ENCODE assay signal across 9 mouse cellular contexts in the genomic region with DNA sequence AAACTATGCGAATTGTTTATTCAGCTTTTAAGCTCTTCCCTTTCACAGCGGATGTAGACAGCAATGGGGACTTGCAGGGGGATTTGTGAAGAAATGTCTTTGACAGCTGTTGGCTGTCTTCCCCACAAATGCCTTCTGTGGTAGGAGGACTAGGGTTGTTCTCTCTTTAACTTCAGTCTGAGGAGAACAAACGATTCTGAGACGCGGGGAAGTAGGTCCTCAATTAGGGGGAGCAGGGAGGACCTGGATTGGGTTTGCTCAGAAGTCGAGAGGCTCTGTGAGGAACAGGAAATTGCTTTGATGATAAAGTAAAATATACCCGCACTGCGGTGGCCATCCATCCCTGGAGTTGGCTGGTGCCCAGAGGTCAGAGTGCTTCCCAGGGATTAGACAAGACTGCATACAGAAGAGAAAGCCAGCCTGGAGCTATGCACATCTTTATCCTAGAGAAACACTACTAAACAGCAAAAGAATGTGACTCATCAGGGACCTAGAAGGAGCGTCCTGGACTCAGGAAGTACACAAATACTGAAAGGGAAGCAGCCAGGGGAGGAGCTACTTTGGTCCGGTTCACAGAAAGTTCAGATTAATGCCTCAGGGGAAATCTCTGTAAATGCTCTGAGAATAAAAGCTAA.
DNase-seq lines count a peak whose midpoint lies in the region; ATAC-seq and TF ChIP-seq lines count a peak whose summit lies in the region.
"Had no signal": no experiment of that assay in that cellular context is flagged by ENCODE, and none has a peak within 500 bp of the region (broad histone marks: within the 10 kb centered on the region; RNA-seq: fewer than 3 reads in every experiment).

No protein-coding gene starts in this region.

- H3K27ac ChIP-seq in heart, postnatal 0 days (ENCODE audit: low read depth), result peak overlapping the region; percentile 67
- H3K27ac ChIP-seq: embryonic facial prominence, embryonic 13.5 days had no signal

- no peaks in the 10 kb centered on the region for H3K4me1 ChIP-seq in heart, postnatal 0 days (ENCODE audit: control insufficient read depth, insufficient read depth)
- H3K4me1 ChIP-seq: embryonic facial prominence, embryonic 13.5 days had no signal

- no peak overlapping the region for H3K4me3 ChIP-seq in heart, postnatal 0 days (ENCODE audit: low read depth, low read length)
- H3K4me3 ChIP-seq: embryonic facial prominence, embryonic 13.5 days had no signal

- no peaks in the 10 kb centered on the region for H3K9me3 ChIP-seq in heart, postnatal 0 days (replicated peaks; ENCODE audit: control insufficient read depth, low read length)
- H3K9me3 ChIP-seq: embryonic facial prominence, embryonic 13.5 days had no signal

- no peaks in the 10 kb centered on the region for H3K27me3 ChIP-seq in heart, postnatal 0 days (ENCODE audit: control insufficient read depth, insufficient read depth, low read length)
- H3K27me3 ChIP-seq: embryonic facial prominence, embryonic 13.5 days had no signal

- H3K9ac ChIP-seq in heart, postnatal 0 days (replicated peaks; ENCODE audit: low read depth, low read length), result no peak overlapping the region
- H3K9ac ChIP-seq: embryonic facial prominence, embryonic 13.5 days had no signal

- WGBS in heart, postnatal 0 days, result 35% methylated on average over 10 of the region's 10 CpGs

- TF ChIP-seq CTCF in heart, postnatal 0 days (IDR thresholded peaks at IDR 0.05; ENCODE audit: low read depth), result no peak

- peak; percentile 63 for ATAC-seq in heart, postnatal 0 days (ENCODE audit: insufficient read depth, low read depth)

- DNase-seq in adrenal gland, adult 2 months, result peak; percentile 47
- no peak for DNase-seq in adrenal gland, adult 18-20 months (ENCODE audit: low spot score in 2 of 2)
- DNase-seq in right cerebral cortex, postnatal 4 days, result peak; percentile 4
- no peak for DNase-seq in right cerebral cortex, postnatal 36 days (ENCODE audit: low spot score in 2 of 2)
- DNase-seq in heart, postnatal 0 days (ENCODE audit: low spot score), result peak; percentile 33
- DNase-seq in kidney, postnatal 4 days, result peak; percentile 54 to 73
- DNase-seq in neural tube, embryonic 10.5 days (ENCODE audit: extremely low spot score, low spot score), result peak; percentile 14
- DNase-seq in thymus, adult 18-20 months, result no peak

- peak overlapping the region; percentile 32 for H3K4me2 ChIP-seq in heart, postnatal 0 days (ENCODE audit: low read depth, low read length)
- H3K4me2 ChIP-seq: embryonic facial prominence, embryonic 13.5 days had no signal

- TF ChIP-seq EP300 in heart, postnatal 0 days (IDR thresholded peaks at IDR 0.05; ENCODE audit: low read depth), result no peak

- H3K36me3 ChIP-seq in heart, postnatal 0 days (replicated peaks; ENCODE audit: control insufficient read depth, insufficient read depth, low read length), result no peaks in the 10 kb centered on the region
- H3K36me3 ChIP-seq: embryonic facial prominence, embryonic 13.5 days had no signal

Comparison
In these comparisons a context has a peak if more than half of its experiments do, and no peak if none do; other contexts are left out.
1. DNase-seq: peak in adrenal gland, adult 2 months (single experiment), right cerebral cortex, postnatal 4 days (single experiment), heart, postnatal 0 days (single experiment), kidney, postnatal 4 days (2 of 2) and neural tube, embryonic 10.5 days (single experiment); none in adrenal gland, adult 18-20 months (0 of 2), right cerebral cortex, postnatal 36 days (0 of 2) and thymus, adult 18-20 months (0 of 2).